Mouse (Mus musculus): ENCODE measurements at regions not wholly inside any gene's neighbourhood (a gene's known extent, or its start where the extent isn't known, plus 50 kb on each side); places are given as distances from the start of the nearest gene placed in this dataset.
A peak's percentile ranks its signal among the peaks of the same experiment; 100 is the strongest.

DNA sequence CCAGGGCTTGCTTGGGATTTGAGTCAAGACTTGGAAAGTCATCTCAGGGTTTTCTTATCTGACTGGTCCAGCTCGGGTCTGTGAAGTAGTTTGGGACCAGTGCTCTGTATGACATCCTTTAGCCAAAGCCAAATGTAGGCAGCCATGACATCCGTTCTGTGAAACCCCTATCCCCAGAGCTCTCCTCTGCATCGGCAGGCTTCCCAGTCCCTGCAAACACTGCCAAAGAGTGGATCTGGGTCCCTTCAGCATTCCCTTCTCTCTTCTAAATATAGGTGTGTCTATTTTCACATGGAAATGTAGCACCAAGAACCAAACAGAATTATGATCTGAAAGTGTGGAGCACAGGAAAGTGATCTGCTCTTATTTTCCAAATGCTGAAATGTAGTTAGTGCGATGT, 302.1 kb upstream of the Rora start:
- H3K9me3 ChIP-seq = peaks cover 5% of the 10 kb centered on the region; the same call in 1 of the 2 replicates
- H3K4me3 ChIP-seq (replicated peaks) = no peak overlapping the region
- no peak for TF ChIP-seq FLI1 (IDR thresholded peaks at IDR 0.05; ENCODE audit: low read length)
- no peak for TF ChIP-seq GATA1 (IDR thresholded peaks at IDR 0.05; ENCODE audit: borderline replicate concordance, low read length)
- no peaks in the 10 kb centered on the region for H3K27me3 ChIP-seq (replicated peaks)
- H3K36me3 ChIP-seq (replicated peaks; ENCODE audit: low read length) = no peaks in the 10 kb centered on the region
- H3K4me1 ChIP-seq = no peaks in the 10 kb centered on the region

DNA sequence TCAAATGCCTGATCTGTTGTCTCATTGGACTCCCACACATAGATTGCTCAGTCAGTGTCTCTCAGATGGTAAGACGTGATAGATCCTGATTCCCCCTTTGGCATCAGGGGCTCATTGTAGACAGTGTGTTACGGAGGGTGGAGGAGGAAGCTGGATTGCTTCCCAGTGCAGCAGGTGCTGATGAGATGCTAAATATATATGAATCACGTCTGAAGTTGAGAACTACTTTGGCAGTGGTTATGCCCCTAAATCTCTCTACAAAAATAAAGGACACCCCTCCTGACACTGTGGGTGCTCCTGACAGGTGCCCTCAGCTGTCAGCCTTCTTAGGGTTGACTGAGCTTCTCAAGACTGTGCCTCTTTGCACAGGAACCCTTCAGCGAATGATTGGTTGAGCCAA, 299.1 kb upstream of the Rora start:
- Histone ChIP-seq H3K4me1 (no peaks in the 10 kb centered on the region), H3K9me3 (peaks cover 10% of the 10 kb centered on the region), H3K27me3 (replicated peaks) (no peaks in the 10 kb centered on the region), H3K4me3 (replicated peaks) (no peak overlapping the region), H3K36me3 (replicated peaks; ENCODE audit: low read length) (no peaks in the 10 kb centered on the region)
- TF ChIP-seq FLI1 (IDR thresholded peaks at IDR 0.05; ENCODE audit: low read length) (no peak), GATA1 (IDR thresholded peaks at IDR 0.05; ENCODE audit: borderline replicate concordance, low read length) (no peak)

- no peak overlapping the region for H3K4me3 ChIP-seq (replicated peaks)
- no peaks in the 10 kb centered on the region for H3K27me3 ChIP-seq (replicated peaks)
- TF ChIP-seq GATA1 (IDR thresholded peaks at IDR 0.05; ENCODE audit: borderline replicate concordance, low read length) (no peak), FLI1 (IDR thresholded peaks at IDR 0.05; ENCODE audit: low read length) (no peak)
- H3K4me1 ChIP-seq = no peaks in the 10 kb centered on the region
- no peaks in the 10 kb centered on the region for H3K36me3 ChIP-seq (replicated peaks; ENCODE audit: low read length)
- H3K9me3 ChIP-seq = peaks cover 10% of the 10 kb centered on the region
These were observed 297.5 kb upstream of the Rora start for GRCm38 (mm10) chr9:68356078-68356477.

- Histone ChIP-seq H3K4me1 (no peaks in the 10 kb centered on the region), H3K36me3 (replicated peaks; ENCODE audit: low read length) (no peaks in the 10 kb centered on the region), H3K27me3 (replicated peaks) (no peaks in the 10 kb centered on the region), H3K4me3 (replicated peaks) (peak overlapping the region; percentile 29), H3K9me3 (peaks cover 10% of the 10 kb centered on the region)
- TF ChIP-seq GATA1 (IDR thresholded peaks at IDR 0.05; ENCODE audit: borderline replicate concordance, low read length) (no peak), FLI1 (IDR thresholded peaks at IDR 0.05; ENCODE audit: low read length) (no peak)
These were observed 296.4 kb upstream of the Rora start for GRCm38 (mm10) chr9:68357231-68357630.

DNA sequence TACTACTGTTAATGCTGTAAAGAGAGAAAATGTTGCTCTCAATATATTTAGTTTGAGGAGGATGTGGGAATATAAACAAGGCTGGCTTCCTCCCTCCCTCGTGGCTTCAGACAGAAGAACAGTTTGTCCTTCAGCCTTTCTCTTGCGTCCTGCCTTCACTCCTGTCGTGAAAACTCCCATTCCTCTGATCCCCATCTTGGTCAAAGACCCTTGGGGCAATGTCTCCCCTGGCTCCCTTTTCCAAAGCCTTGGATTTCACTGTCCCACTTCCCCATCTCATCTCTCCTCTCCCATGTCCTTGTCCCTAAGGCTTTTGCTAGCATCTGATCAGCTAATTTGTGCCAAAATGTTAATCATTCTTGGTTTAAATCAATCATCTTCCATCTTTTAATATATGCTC, 286.6 kb upstream of the Rora start:
- Histone ChIP-seq H3K4me3 (replicated peaks) (no peak overlapping the region), H3K9me3 (no peaks in the 10 kb centered on the region), H3K4me1 (no peaks in the 10 kb centered on the region), H3K36me3 (replicated peaks; ENCODE audit: low read length) (no peaks in the 10 kb centered on the region), H3K27me3 (replicated peaks) (no peaks in the 10 kb centered on the region)
- TF ChIP-seq FLI1 (IDR thresholded peaks at IDR 0.05; ENCODE audit: low read length) (no peak), GATA1 (IDR thresholded peaks at IDR 0.05; ENCODE audit: borderline replicate concordance, low read length) (no peak)

- H3K36me3 ChIP-seq (replicated peaks; ENCODE audit: low read length) = no peaks in the 10 kb centered on the region
- no peaks in the 10 kb centered on the region for H3K27me3 ChIP-seq (replicated peaks)
- H3K4me3 ChIP-seq (replicated peaks) = no peak overlapping the region
- H3K9me3 ChIP-seq = no peaks in the 10 kb centered on the region
- TF ChIP-seq GATA1 (IDR thresholded peaks at IDR 0.05; ENCODE audit: borderline replicate concordance, low read length) = no peak
- TF ChIP-seq FLI1 (IDR thresholded peaks at IDR 0.05; ENCODE audit: low read length) = no peak
- H3K4me1 ChIP-seq = no peaks in the 10 kb centered on the region
These were observed 286.0 kb upstream of the Rora start for GRCm38 (mm10) chr9:68367556-68367955.

DNA sequence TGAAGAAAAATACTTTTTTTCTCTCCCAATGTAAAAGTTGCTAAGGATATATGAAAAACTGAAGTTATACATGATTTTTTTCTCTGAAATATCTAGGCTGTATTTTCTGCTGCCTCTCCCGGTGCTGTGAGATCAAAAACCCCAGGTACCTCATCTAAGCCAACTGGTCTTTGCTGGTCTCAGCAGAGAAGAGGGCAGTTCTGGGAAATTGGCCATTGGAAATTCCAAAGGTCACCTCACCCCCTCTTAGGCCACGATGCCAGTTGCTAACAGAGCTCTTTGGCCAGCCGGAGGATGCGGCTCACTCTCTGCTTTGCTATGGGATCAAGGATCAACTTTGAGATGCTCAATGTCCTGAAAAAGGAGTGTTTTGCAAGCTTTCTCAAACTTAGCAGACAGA, 280.9 kb upstream of the Rora start:
- Histone ChIP-seq H3K9me3 (no peaks in the 10 kb centered on the region), H3K4me1 (no peaks in the 10 kb centered on the region), H3K4me3 (replicated peaks) (no peak overlapping the region), H3K27me3 (replicated peaks) (no peaks in the 10 kb centered on the region), H3K36me3 (replicated peaks; ENCODE audit: low read length) (no peaks in the 10 kb centered on the region)
- TF ChIP-seq FLI1 (IDR thresholded peaks at IDR 0.05; ENCODE audit: low read length) (no peak), GATA1 (IDR thresholded peaks at IDR 0.05; ENCODE audit: borderline replicate concordance, low read length) (no peak)

- Histone ChIP-seq H3K4me1 (no peaks in the 10 kb centered on the region), H3K36me3 (replicated peaks; ENCODE audit: low read length) (no peaks in the 10 kb centered on the region), H3K27me3 (replicated peaks) (no peaks in the 10 kb centered on the region), H3K4me3 (replicated peaks) (no peak overlapping the region), H3K9me3 (no peaks in the 10 kb centered on the region)
- no peak for TF ChIP-seq FLI1 (IDR thresholded peaks at IDR 0.05; ENCODE audit: low read length)
- no peak for TF ChIP-seq GATA1 (IDR thresholded peaks at IDR 0.05; ENCODE audit: borderline replicate concordance, low read length)
These were observed 277.4 kb upstream of the Rora start for GRCm38 (mm10) chr9:68376222-68376621.

GRCm38 (mm10) chr9:68381871-68382270, 271.7 kb upstream of the Rora start:
- H3K4me1 ChIP-seq = no peaks in the 10 kb centered on the region
- H3K36me3 ChIP-seq (replicated peaks; ENCODE audit: low read length) = no peaks in the 10 kb centered on the region
- no peaks in the 10 kb centered on the region for H3K27me3 ChIP-seq (replicated peaks)
- no peaks in the 10 kb centered on the region for H3K9me3 ChIP-seq
- no peak overlapping the region for H3K4me3 ChIP-seq (replicated peaks)
- no peak for TF ChIP-seq GATA1 (IDR thresholded peaks at IDR 0.05; ENCODE audit: borderline replicate concordance, low read length)

GRCm38 (mm10) chr9:68400930-68401329, 252.7 kb upstream of the Rora start:
- no peaks in the 10 kb centered on the region for H3K4me1 ChIP-seq
- no peaks in the 10 kb centered on the region for H3K36me3 ChIP-seq (replicated peaks; ENCODE audit: low read length)
- H3K4me3 ChIP-seq (replicated peaks) = no peak overlapping the region
- H3K9me3 ChIP-seq = no peaks in the 10 kb centered on the region
- TF ChIP-seq FLI1 (IDR thresholded peaks at IDR 0.05; ENCODE audit: low read length) (no peak), GATA1 (IDR thresholded peaks at IDR 0.05; ENCODE audit: borderline replicate concordance, low read length) (no peak)
- no peaks in the 10 kb centered on the region for H3K27me3 ChIP-seq (replicated peaks)

DNA sequence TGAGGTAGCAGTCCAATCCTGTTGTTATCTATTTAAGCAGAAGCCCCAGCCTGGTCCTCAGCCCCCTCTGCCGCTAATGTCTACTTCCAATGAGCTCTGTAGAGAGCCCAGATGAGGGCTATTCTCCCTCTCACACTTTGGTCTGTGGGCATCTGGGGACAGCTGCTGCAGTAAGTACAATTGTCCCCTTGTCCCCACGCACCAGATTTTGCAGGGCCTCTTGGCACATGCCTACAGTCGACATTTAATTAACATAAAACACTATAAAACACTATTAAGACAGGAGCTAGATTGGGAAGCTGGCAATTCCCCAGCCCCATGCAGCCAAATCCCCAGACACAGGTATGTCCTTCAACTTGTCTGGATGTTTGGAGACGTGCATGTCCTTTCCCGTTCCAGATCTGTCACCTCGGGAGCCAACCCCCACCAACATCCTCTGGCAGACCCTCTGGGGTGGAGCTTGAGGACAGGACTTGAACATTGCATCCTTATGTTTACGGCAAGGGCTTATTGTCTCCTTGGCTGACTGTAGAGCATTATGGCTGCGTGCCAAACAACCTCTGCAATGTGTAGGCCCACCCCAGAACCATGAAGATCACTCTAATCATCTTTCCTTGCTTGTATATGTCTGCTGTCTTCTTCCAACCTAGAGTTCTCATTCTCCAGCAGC, 251.3 kb upstream of the Rora start:
- TF ChIP-seq FLI1 (IDR thresholded peaks at IDR 0.05; ENCODE audit: low read length) (no peak), GATA1 (IDR thresholded peaks at IDR 0.05; ENCODE audit: borderline replicate concordance, low read length) (no peak)
- no peak overlapping the region for H3K4me3 ChIP-seq (replicated peaks)
- H3K36me3 ChIP-seq (replicated peaks; ENCODE audit: low read length) = no peaks in the 10 kb centered on the region
- H3K4me1 ChIP-seq = no peaks in the 10 kb centered on the region
- H3K9me3 ChIP-seq = no peaks in the 10 kb centered on the region
- no peaks in the 10 kb centered on the region for H3K27me3 ChIP-seq (replicated peaks)

Measured in megakaryocyte, embryonic 14.5 days (primary cell).